In the genomic region with DNA sequence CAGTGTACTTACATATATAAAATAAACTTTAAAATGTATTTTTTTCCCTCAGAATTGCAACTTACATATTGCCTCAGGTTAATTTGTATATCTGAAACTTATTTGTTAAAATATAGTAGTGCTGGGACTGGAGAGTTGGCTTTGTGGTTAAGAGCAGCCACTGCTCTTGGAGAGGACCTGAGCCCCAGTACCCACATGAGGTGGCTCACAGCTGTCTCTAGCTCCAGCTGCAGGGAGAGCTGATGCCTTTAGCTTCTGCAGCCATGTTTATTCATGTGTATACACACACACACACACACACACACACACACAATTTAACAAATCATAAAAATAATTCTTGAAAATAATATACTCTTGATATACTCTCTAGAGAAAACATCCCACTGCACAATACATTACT, we compare ENCODE assay signal across 30 mouse cellular contexts. TPM values are rescaled to one million over a fixed set of nuclear protein-coding genes. Genes with fewer than 3 reads are reported as not detected.
A peak's percentile ranks its signal among the peaks of the same experiment; 100 is the strongest.
DNase-seq lines count a peak whose midpoint lies in the region; ATAC-seq and TF ChIP-seq lines count a peak whose summit lies in the region.
"Had no signal": no experiment of that assay in that cellular context is flagged by ENCODE, and none has a peak within 500 bp of the region (broad histone marks: within the 10 kb centered on the region; RNA-seq: fewer than 3 reads in every experiment).

No protein-coding gene starts in this region.

- in situ Hi-C loops in Patski (cut with MboI; ENCODE audit: low pct_unique_long_range_greater_than_20kb): no loop called here

- no peak for DNase-seq in gastrocnemius, adult 2 months
- no peak for DNase-seq in gastrocnemius, postnatal 14 days
- peak; percentile 43 for DNase-seq in 416B (ENCODE audit: low read depth)
- no peak for DNase-seq in Patski (ENCODE audit: low read depth, low spot score)
- DNase-seq in adrenal gland, postnatal 4 days (ENCODE audit: low spot score in 2 of 2): no peak
- no peak for DNase-seq in right cerebral cortex, postnatal 25 days
- DNase-seq: adrenal gland, postnatal 10 days; adrenal gland, postnatal 36 days; cerebellum, adult 11 months; cerebellum, adult 2 months; cerebellum, adult 9-11 months; cerebellum, postnatal 25 days; embryo, embryonic 11 days; gastrocnemius, postnatal 36 days; heart, adult 2 months; heart, postnatal 14 days; heart, postnatal 4 days had no signal

- H3K27me3 ChIP-seq in Patski: no peaks in the 10 kb centered on the region
- H3K27me3 ChIP-seq: forebrain, embryonic 13.5 days; heart, embryonic 13.5 days had no signal

- CTCF ChIA-PET in Patski (lab: Charles Lee): no interaction called here

- TF ChIP-seq CTCF in gastrocnemius, adult 2 months (IDR thresholded peaks at IDR 0.05): peak; percentile 5; the same call in 1 of the 2 replicates
- peak; percentile 5 for TF ChIP-seq CTCF in Patski (IDR thresholded peaks at IDR 0.05)

- intact Hi-C loops in gastrocnemius, adult 2 months (cut with DNase I): no loop called here
- intact Hi-C loops in gastrocnemius, postnatal 14 days (cut with DNase I; ENCODE audit: low total_unique reads): no loop called here

- POLR2A ChIA-PET in Patski (lab: Charles Lee): no interaction called here

- H3K27ac ChIP-seq in gastrocnemius, adult 2 months: no peak overlapping the region
- H3K27ac ChIP-seq: forebrain, embryonic 10.5 days; forebrain, embryonic 13.5 days; heart, adult 2 months; heart, embryonic 10.5 days; heart, embryonic 13.5 days; hindbrain, embryonic 14.5 days; hindbrain, postnatal 0 days had no signal

- no peak for ATAC-seq in Patski
- ATAC-seq in megakaryocyte progenitor cell, adult 5-6 weeks (replicated peaks; ENCODE audit: poor library complexity): 0 out of 2 replicates have a peak, but pooled peaks have one; percentile 28
- ATAC-seq: CD4-positive, CD25-positive, alpha-beta regulatory T cell, adult 4 months; forebrain, embryonic 13.5 days; forebrain, embryonic 16.5 days; hindbrain, postnatal 0 days; inflammation-experienced regulatory T-cells, adult 6 months had no signal

- H3K4me3 ChIP-seq in gastrocnemius, adult 2 months: no peak overlapping the region
- H3K4me3 ChIP-seq: forebrain, embryonic 10.5 days; forebrain, embryonic 13.5 days; heart, adult 2 months; heart, embryonic 10.5 days; heart, embryonic 13.5 days had no signal

RNA-seq across cellular contexts. Expression of a gene that starts 34.0 kb away (rescaled TPM):
- 1 to 10 TPM; 2.4 to 2.9 TPM for total RNA-seq in gastrocnemius, adult 2 months (2021)
- total RNA-seq in gastrocnemius, postnatal 14 days (2021): 1 to 10 TPM; 2.5 to 2.8 TPM
- 11.1 TPM for polyA plus RNA-seq in Patski (2021)
- 8.6 and 8.7 TPM in 2 replicates for total RNA-seq in megakaryocyte progenitor cell, adult 5-6 weeks (2015)
- total RNA-seq in megakaryocyte progenitor cell, adult 5-6 weeks (2017): 8.0 and 8.6 TPM in 2 replicates
- total RNA-seq in adrenal gland, postnatal 4 days (2021): 10 to 100 TPM; 11.3 to 12.2 TPM

RNA-seq across cellular contexts. Expression of a gene that starts 59.6 kb away (rescaled TPM):
- not detected for total RNA-seq in gastrocnemius, adult 2 months (2021)
- total RNA-seq in gastrocnemius, postnatal 14 days (2021): under 1 TPM in 1 of 2 experiments, not detected in 1; 0.43 TPM
- polyA plus RNA-seq in Patski (2021): 11.7 TPM
- total RNA-seq in megakaryocyte progenitor cell, adult 5-6 weeks (2015): not detected in 2 replicates
- not detected in 2 replicates for total RNA-seq in megakaryocyte progenitor cell, adult 5-6 weeks (2017)
- total RNA-seq in adrenal gland, postnatal 4 days (2021): 1 to 10 TPM in 1 of 2 experiments, under 1 TPM in 1; 0.25 to 1.6 TPM
- total RNA-seq: gastrocnemius, adult 8-10 months; gastrocnemius, postnatal 36 days; granulocyte monocyte progenitor cell, adult 5-6 weeks had no signal
- polyA plus RNA-seq: C2C12; CD4-positive, CD25-positive, alpha-beta regulatory T cell, adult 4 months; inflammation-experienced regulatory T-cells, adult 6 months had no signal
